Mouse (Mus musculus): ENCODE data around the gene Dhodh.

DNA sequence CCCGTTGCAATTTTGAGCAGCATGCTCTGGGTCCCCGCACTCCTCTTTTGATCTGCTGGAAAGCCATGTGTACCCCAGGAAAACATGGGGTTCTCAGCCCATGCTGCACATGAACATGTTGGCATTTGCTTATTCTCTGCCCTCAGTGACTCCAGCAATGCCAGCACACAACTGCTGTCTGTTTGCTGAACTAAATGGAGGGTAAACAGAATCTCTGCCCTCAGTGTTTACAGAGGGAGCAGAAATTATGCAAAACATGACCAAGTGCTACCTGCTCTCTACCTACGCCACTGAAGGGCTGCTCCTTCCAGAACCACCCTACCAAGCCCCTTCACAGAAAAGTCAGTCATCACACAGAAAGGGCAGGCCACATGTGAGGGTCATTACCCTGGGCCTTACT is 23.6 kb downstream of the Dhodh start:
- TF ChIP-seq CTCF (IDR thresholded peaks at IDR 0.05; ENCODE audit: borderline replicate concordance, insufficient read depth, low read depth, low read length) = no peak
- TF ChIP-seq POLR2A (IDR thresholded peaks at IDR 0.05; ENCODE audit: borderline replicate concordance, insufficient read depth, low read length) = no peak
